Mouse (Mus musculus): ENCODE measurements at regions not wholly inside any gene's neighbourhood (a gene's known extent, or its start where the extent isn't known, plus 50 kb on each side); places are given as distances from the start of the nearest gene placed in this dataset.

- Histone ChIP-seq H3K27ac (replicated peaks) (no peak overlapping the region), H3K27me3 (replicated peaks; ENCODE audit: low read depth, poor library complexity, severe bottlenecking) (no peaks in the 10 kb centered on the region), H3K36me3 (replicated peaks) (no peaks in the 10 kb centered on the region), H3K4me1 (no peaks in the 10 kb centered on the region), H3K4me3 (no peak overlapping the region), H3K9me3 (peaks cover 87% of the 10 kb centered on the region)
- DNase-seq (ENCODE audit: low spot score): no peak
These were observed 87.4 kb downstream of the Scgb2b26 start for GRCm38 (mm10) chr7:33857431-33857830.

GRCm38 (mm10) chr7:33854911-33855310, 89.9 kb downstream of the Scgb2b26 start:
- Histone ChIP-seq H3K4me1 (no peaks in the 10 kb centered on the region), H3K36me3 (replicated peaks) (no peaks in the 10 kb centered on the region), H3K4me3 (no peak overlapping the region), H3K27me3 (replicated peaks; ENCODE audit: low read depth, poor library complexity, severe bottlenecking) (no peaks in the 10 kb centered on the region), H3K27ac (replicated peaks) (no peak overlapping the region), H3K9me3 (peaks cover 93% of the 10 kb centered on the region)
- no peak for DNase-seq (ENCODE audit: low spot score)

All from embryonic facial prominence, embryonic 10.5 days (tissue).